In the genomic region with DNA sequence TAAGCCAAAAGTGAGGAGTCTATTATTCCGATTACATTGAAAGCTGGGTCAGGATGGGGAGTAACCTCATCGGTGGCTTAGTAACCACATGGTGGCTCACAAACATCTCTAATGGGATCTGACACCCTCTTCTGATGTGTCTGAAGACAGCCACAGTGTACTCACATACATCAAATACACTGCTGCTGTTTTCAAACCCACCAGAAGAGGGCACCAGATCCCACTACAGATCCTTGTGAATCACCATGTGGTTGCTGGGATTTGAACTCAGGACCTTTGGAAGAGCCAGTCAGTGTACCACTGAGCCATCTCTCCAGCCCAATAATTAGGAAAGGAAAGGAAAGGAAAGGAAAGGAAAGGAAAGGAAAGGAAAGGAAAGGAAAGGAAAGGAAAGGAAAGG, we compare ENCODE assay signal across 9 mouse cellular contexts. TPM values are rescaled to one million over a fixed set of nuclear protein-coding genes. Genes with fewer than 3 reads are reported as not detected.
DNase-seq lines count a peak whose midpoint lies in the region; ATAC-seq and TF ChIP-seq lines count a peak whose summit lies in the region.
"Had no signal": no experiment of that assay in that cellular context is flagged by ENCODE, and none has a peak within 500 bp of the region (broad histone marks: within the 10 kb centered on the region; RNA-seq: fewer than 3 reads in every experiment).

No protein-coding gene starts in this region.

- 73% methylated on average over 2 of the region's 2 CpGs for WGBS in heart, postnatal 0 days
- WGBS in heart, embryonic 11.5 days (ENCODE audit: insufficient replicate concordance), result 85% methylated on average over 2 of the region's 2 CpGs
- WGBS in hindbrain, embryonic 12.5 days, result 82% methylated on average over 2 of the region's 2 CpGs

- TF ChIP-seq CTCF in heart, postnatal 0 days (IDR thresholded peaks at IDR 0.05; ENCODE audit: low read depth), result peak; percentile 32

- no peak for DNase-seq in heart, postnatal 0 days (ENCODE audit: low spot score)
- peak; percentile 8 for DNase-seq in urinary bladder, postnatal 14 days (ENCODE audit: low spot score)
- DNase-seq in urinary bladder, postnatal 4 days (ENCODE audit: low spot score in 2 of 2), result no peak
- peak; percentile 9 for DNase-seq in kidney, postnatal 14 days
- peak; percentile 38 to 72 for DNase-seq in spleen, postnatal 4 days (ENCODE audit: low spot score in 2 of 2)
- no peak for DNase-seq in MN1 (ENCODE audit: low spot score)

- no peak for TF ChIP-seq EP300 in heart, postnatal 0 days (IDR thresholded peaks at IDR 0.05; ENCODE audit: low read depth)

- H3K27me3 ChIP-seq in heart, postnatal 0 days (ENCODE audit: control insufficient read depth, insufficient read depth, low read length), result no peaks in the 10 kb centered on the region
- no peaks in the 10 kb centered on the region for H3K27me3 ChIP-seq in heart, embryonic 11.5 days (ENCODE audit: control insufficient read depth, insufficient read depth, low read length)
- no peaks in the 10 kb centered on the region for H3K27me3 ChIP-seq in hindbrain, embryonic 12.5 days
- H3K27me3 ChIP-seq: lung, embryonic 15.5 days had no signal

- H3K9ac ChIP-seq in heart, postnatal 0 days (replicated peaks; ENCODE audit: low read depth, low read length), result no peak overlapping the region
- no peak overlapping the region for H3K9ac ChIP-seq in heart, embryonic 11.5 days (ENCODE audit: low read depth, low read length)
- H3K9ac ChIP-seq in hindbrain, embryonic 12.5 days, result no peak overlapping the region
- H3K9ac ChIP-seq: lung, embryonic 15.5 days had no signal

- H3K4me3 ChIP-seq in heart, postnatal 0 days (ENCODE audit: low read depth, low read length), result no peak overlapping the region
- no peak overlapping the region for H3K4me3 ChIP-seq in heart, embryonic 11.5 days (ENCODE audit: low read depth, low read length)
- H3K4me3 ChIP-seq in hindbrain, embryonic 12.5 days, result no peak overlapping the region
- H3K4me3 ChIP-seq: lung, embryonic 15.5 days had no signal

- no peak overlapping the region for H3K4me2 ChIP-seq in heart, postnatal 0 days (ENCODE audit: low read depth, low read length)
- no peak overlapping the region for H3K4me2 ChIP-seq in heart, embryonic 11.5 days
- H3K4me2 ChIP-seq in hindbrain, embryonic 12.5 days (replicated peaks), result no peak overlapping the region
- H3K4me2 ChIP-seq: lung, embryonic 15.5 days had no signal

- peaks cover 2% of the 10 kb centered on the region; the same call in 1 of the 2 replicates for H3K4me1 ChIP-seq in heart, postnatal 0 days (ENCODE audit: control insufficient read depth, insufficient read depth)
- peaks cover 4% of the 10 kb centered on the region for H3K4me1 ChIP-seq in heart, embryonic 11.5 days (ENCODE audit: control insufficient read depth, insufficient read depth, low read length)
- 0 out of 2 replicates have a peak, but pooled peaks cover under 1% of the 10 kb centered on the region for H3K4me1 ChIP-seq in hindbrain, embryonic 12.5 days

- no peak overlapping the region for H3K27ac ChIP-seq in heart, postnatal 0 days (ENCODE audit: low read depth)
- no peak overlapping the region for H3K27ac ChIP-seq in heart, embryonic 11.5 days (ENCODE audit: low read depth, low read length)
- no peak overlapping the region for H3K27ac ChIP-seq in hindbrain, embryonic 12.5 days
- H3K27ac ChIP-seq: lung, embryonic 15.5 days had no signal

- no peaks in the 10 kb centered on the region for H3K36me3 ChIP-seq in heart, postnatal 0 days (replicated peaks; ENCODE audit: control insufficient read depth, insufficient read depth, low read length)
- no peaks in the 10 kb centered on the region for H3K36me3 ChIP-seq in heart, embryonic 11.5 days (ENCODE audit: control insufficient read depth, insufficient read depth, low read length)
- no peaks in the 10 kb centered on the region for H3K36me3 ChIP-seq in hindbrain, embryonic 12.5 days

- no peaks in the 10 kb centered on the region for H3K9me3 ChIP-seq in heart, postnatal 0 days (replicated peaks; ENCODE audit: control insufficient read depth, low read length)
- H3K9me3 ChIP-seq in heart, embryonic 11.5 days (replicated peaks; ENCODE audit: control insufficient read depth, low read length), result no peaks in the 10 kb centered on the region; the same call in 1 of the 2 replicates
- no peaks in the 10 kb centered on the region for H3K9me3 ChIP-seq in hindbrain, embryonic 12.5 days (replicated peaks)
- H3K9me3 ChIP-seq: lung, embryonic 15.5 days had no signal

- ATAC-seq in heart, postnatal 0 days (ENCODE audit: insufficient read depth, low read depth), result no peak
- ATAC-seq in heart, embryonic 11.5 days (replicated peaks; ENCODE audit: insufficient number of reproducible peaks, low FRiP score, low TSS enrichment), result no peak
- no peak for ATAC-seq in hindbrain, embryonic 12.5 days (ENCODE audit: low FRiP score)

RNA-seq across cellular contexts. Expression of a gene that starts 7.8 kb away (rescaled TPM):
- total RNA-seq in heart, postnatal 0 days (2014; rRNA removed; ENCODE audit: low replicate concordance), result 88.7 and 106 TPM in 2 replicates
- 78.9 and 85.7 TPM in 2 replicates for polyA plus RNA-seq in heart, postnatal 0 days (2015; fragmentation: Nextera tagmentation; extraction: Ambion mirVana)
- polyA plus RNA-seq in heart, embryonic 11.5 days (2014; fragmentation: Nextera tagmentation; extraction: Ambion mirVana), result 121 and 143 TPM in 2 replicates
- polyA plus RNA-seq in hindbrain, embryonic 12.5 days (2016; fragmentation: Nextera tagmentation; extraction: Ambion mirVana), result 222 and 249 TPM in 2 replicates

Comparison
In these comparisons a context has a peak if more than half of its experiments do, and no peak if none do; other contexts are left out.
1. DNase-seq: peak in urinary bladder, postnatal 14 days (single experiment), kidney, postnatal 14 days (single experiment) and spleen, postnatal 4 days (2 of 2); none in heart, postnatal 0 days (single experiment), urinary bladder, postnatal 4 days (0 of 2) and MN1 (single experiment).